Comparison of ENCODE assay signal across 20 mouse cellular contexts in genomic region chr3:90161541-90161940, GRCm38 (mm10). TPM values are rescaled to one million over a fixed set of nuclear protein-coding genes. Genes with fewer than 3 reads are reported as not detected.
DNase-seq lines count a peak whose midpoint lies in the region; ATAC-seq lines count a peak whose summit lies in the region.
"Had no signal": no experiment of that assay in that cellular context is flagged by ENCODE, and none has a peak within 500 bp of the region (broad histone marks: within the 10 kb centered on the region; RNA-seq: fewer than 3 reads in every experiment).

No protein-coding gene starts in this region.

- ATAC-seq in megakaryocyte-erythroid progenitor cell, adult 5-6 weeks (replicated peaks; ENCODE audit: low FRiP score, low TSS enrichment, poor library complexity, severe bottlenecking), result peak; percentile 57
- no peak for ATAC-seq in hindbrain, embryonic 13.5 days (ENCODE audit: low FRiP score)
- no peak for ATAC-seq in hindbrain, embryonic 12.5 days (ENCODE audit: low FRiP score)
- ATAC-seq: CD4-positive, CD25-positive, alpha-beta regulatory T cell, adult 4 months had no signal

- H3K36me3 ChIP-seq in hindbrain, embryonic 13.5 days, result no peaks in the 10 kb centered on the region
- no peaks in the 10 kb centered on the region for H3K36me3 ChIP-seq in hindbrain, embryonic 12.5 days
- H3K36me3 ChIP-seq: forebrain, embryonic 10.5 days; heart, embryonic 13.5 days had no signal

- no peaks in the 10 kb centered on the region for H3K9me3 ChIP-seq in hindbrain, embryonic 13.5 days
- H3K9me3 ChIP-seq in hindbrain, embryonic 12.5 days (replicated peaks), result no peaks in the 10 kb centered on the region
- H3K9me3 ChIP-seq: forebrain, embryonic 10.5 days; heart, embryonic 13.5 days had no signal

- H3K4me2 ChIP-seq in hindbrain, embryonic 13.5 days, result no peak overlapping the region
- no peak overlapping the region for H3K4me2 ChIP-seq in hindbrain, embryonic 12.5 days (replicated peaks)
- H3K4me2 ChIP-seq: heart, embryonic 13.5 days; liver, embryonic 11.5 days; lung, embryonic 14.5 days had no signal

- no peak overlapping the region for H3K4me3 ChIP-seq in hindbrain, embryonic 13.5 days
- H3K4me3 ChIP-seq in hindbrain, embryonic 12.5 days, result no peak overlapping the region
- H3K4me3 ChIP-seq: forebrain, embryonic 10.5 days; gastrocnemius, adult 2 months; heart, embryonic 13.5 days had no signal

- H3K4me1 ChIP-seq in hindbrain, embryonic 13.5 days (replicated peaks), result no peaks in the 10 kb centered on the region
- H3K4me1 ChIP-seq in hindbrain, embryonic 12.5 days, result no peaks in the 10 kb centered on the region
- H3K4me1 ChIP-seq: forebrain, embryonic 10.5 days; heart, embryonic 13.5 days had no signal

- H3K9ac ChIP-seq in hindbrain, embryonic 13.5 days, result no peak overlapping the region
- H3K9ac ChIP-seq in hindbrain, embryonic 12.5 days, result no peak overlapping the region
- H3K9ac ChIP-seq: heart, embryonic 13.5 days; lung, embryonic 14.5 days had no signal

- H3K27ac ChIP-seq in hindbrain, embryonic 13.5 days, result no peak overlapping the region
- H3K27ac ChIP-seq in hindbrain, embryonic 12.5 days, result no peak overlapping the region
- H3K27ac ChIP-seq: forebrain, embryonic 10.5 days; gastrocnemius, adult 2 months; heart, embryonic 13.5 days had no signal

- peak; percentile 37 for DNase-seq in 416B (ENCODE audit: low read depth)
- peak; percentile 18 for DNase-seq in ES-CJ7 (ENCODE audit: low read depth, low spot score)
- DNase-seq in adrenal gland, adult 2 months, result peak; percentile 77
- DNase-seq in c-Kit-positive CD71-positive TER-119-positive erythroid progenitor cells, embryonic 14.5 days (ENCODE audit: low spot score), result no peak
- DNase-seq: cerebellum, adult 8-10 months; gastrocnemius, adult 2 months; heart, adult 11 months; heart, postnatal 4 days; kidney, adult 8-10 months; kidney, postnatal 4 days; left cerebral cortex, postnatal 4 days; lung, embryonic 14.5 days; midbrain, embryonic 14.5 days had no signal

- WGBS in hindbrain, embryonic 13.5 days, result 84% methylated on average over 3 of the region's 3 CpGs
- 79% methylated on average over 3 of the region's 3 CpGs for WGBS in hindbrain, embryonic 12.5 days

- no peaks in the 10 kb centered on the region for H3K27me3 ChIP-seq in hindbrain, embryonic 13.5 days
- no peaks in the 10 kb centered on the region for H3K27me3 ChIP-seq in hindbrain, embryonic 12.5 days
- H3K27me3 ChIP-seq: heart, embryonic 13.5 days had no signal

RNA-seq across cellular contexts. Expression of gene Rps27, which starts 51.9 kb away (rescaled TPM):
- total RNA-seq in adrenal gland, adult 2 months (2021), result 1,000 to 10,000 TPM; 2,025 to 2,159 TPM
- 179 and 206 TPM in 2 replicates for polyA plus RNA-seq in adrenal gland, adult 2 months (2012; rRNA removed)
- 6,200 and 6,584 TPM in 2 replicates for total RNA-seq in megakaryocyte-erythroid progenitor cell, adult 5-6 weeks (2014; fragmentation: Nextera tagmentation)
- total RNA-seq in megakaryocyte-erythroid progenitor cell, adult 5-6 weeks (2017), result 4,833 and 5,025 TPM in 2 replicates
- polyA plus RNA-seq in hindbrain, embryonic 13.5 days (2015; fragmentation: Nextera tagmentation; extraction: Ambion mirVana), result 1,053 and 1,153 TPM in 2 replicates
- 728 and 1,010 TPM in 2 replicates for polyA plus RNA-seq in hindbrain, embryonic 12.5 days (2016; fragmentation: Nextera tagmentation; extraction: Ambion mirVana)

RNA-seq across cellular contexts. Expression of gene Rab13, which starts 52.0 kb away (rescaled TPM):
- total RNA-seq in adrenal gland, adult 2 months (2021), result 10 to 100 TPM; 24.4 to 33.6 TPM
- 14.3 and 22.0 TPM in 2 replicates for polyA plus RNA-seq in adrenal gland, adult 2 months (2012; rRNA removed)
- 4.0 TPM in 1 of 2 replicates, not detected in the other for total RNA-seq in megakaryocyte-erythroid progenitor cell, adult 5-6 weeks (2014; fragmentation: Nextera tagmentation)
- 0.38 and 0.72 TPM in 2 replicates for total RNA-seq in megakaryocyte-erythroid progenitor cell, adult 5-6 weeks (2017)
- 28.9 and 29.8 TPM in 2 replicates for polyA plus RNA-seq in hindbrain, embryonic 13.5 days (2015; fragmentation: Nextera tagmentation; extraction: Ambion mirVana)
- polyA plus RNA-seq in hindbrain, embryonic 12.5 days (2016; fragmentation: Nextera tagmentation; extraction: Ambion mirVana), result 26.9 and 27.4 TPM in 2 replicates

RNA-seq across cellular contexts. Expression of gene Nup210l, which starts 57.6 kb away (rescaled TPM):
- total RNA-seq in adrenal gland, adult 2 months (2021), result under 1 TPM; 0.63 to 0.66 TPM
- 0.26 TPM in 2 replicates for polyA plus RNA-seq in adrenal gland, adult 2 months (2012; rRNA removed)
- total RNA-seq in megakaryocyte-erythroid progenitor cell, adult 5-6 weeks (2014; fragmentation: Nextera tagmentation), result 0.05 TPM in 1 of 2 replicates, not detected in the other
- not detected in 2 replicates for total RNA-seq in megakaryocyte-erythroid progenitor cell, adult 5-6 weeks (2017)
- 0.31 and 0.44 TPM in 2 replicates for polyA plus RNA-seq in hindbrain, embryonic 13.5 days (2015; fragmentation: Nextera tagmentation; extraction: Ambion mirVana)
- polyA plus RNA-seq in hindbrain, embryonic 12.5 days (2016; fragmentation: Nextera tagmentation; extraction: Ambion mirVana), result 0.51 and 0.75 TPM in 2 replicates
